Mouse (Mus musculus): ENCODE measurements around the gene Stk39. TPM values are rescaled to one million over a fixed set of nuclear protein-coding genes. Genes with fewer than 3 reads are reported as not detected.

Gene Stk39
- polyA plus RNA-seq, 1 experiment from 2014 or later, result 39.0 TPM

DNA sequence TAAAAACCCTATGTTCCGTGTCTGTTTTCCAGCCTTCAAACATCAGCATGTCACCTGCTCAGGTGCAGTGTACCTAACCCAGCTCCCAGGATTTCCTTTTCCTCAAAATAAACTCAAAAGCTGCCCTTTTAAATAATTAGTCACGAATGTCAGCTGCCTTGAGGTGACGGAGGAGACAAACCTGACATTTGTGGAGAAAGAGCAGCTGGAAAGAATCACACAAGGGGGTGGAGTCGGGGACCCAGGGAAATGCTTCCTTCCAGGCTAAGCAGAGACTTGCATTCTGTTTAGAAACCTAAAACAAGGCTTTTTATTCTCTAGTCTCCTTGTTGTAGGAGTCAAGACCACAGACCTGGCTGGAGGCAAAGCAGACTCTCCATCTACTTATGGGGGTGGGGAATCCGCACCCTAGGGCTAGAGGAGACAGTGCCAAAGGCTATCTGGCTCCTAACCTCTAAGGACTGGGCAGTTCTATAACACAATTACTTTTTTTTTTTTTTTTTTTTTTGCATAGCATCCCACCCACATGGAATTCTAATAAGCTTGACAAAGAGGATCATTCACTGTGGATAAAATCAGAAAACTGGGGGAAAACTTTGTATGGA, 29.9 kb downstream of the Stk39 start:
- Histone ChIP-seq H3K4me2 (ENCODE audit: low read length) (no peak overlapping the region), H3K36me3 (ENCODE audit: control insufficient read depth, insufficient read depth, low read length) (no peaks in the 10 kb centered on the region), H3K9me3 (ENCODE audit: control insufficient read depth, low read length) (no peaks in the 10 kb centered on the region), H3K27me3 (ENCODE audit: control insufficient read depth, insufficient read depth, low read length) (no peaks in the 10 kb centered on the region), H3K4me1 (ENCODE audit: control insufficient read depth, insufficient read depth, low read length) (no peaks in the 10 kb centered on the region), H3K9ac (replicated peaks; ENCODE audit: low read length) (no peak overlapping the region), H3K27ac (replicated peaks; ENCODE audit: low read depth, low read length) (no peak overlapping the region), H3K4me3 (replicated peaks; ENCODE audit: low read depth, low read length) (no peak overlapping the region)
- 62% methylated on average over 5 of the region's 5 CpGs for WGBS
- no peak for ATAC-seq (ENCODE audit: low FRiP score, low TSS enrichment)
- DNase-seq, result no peak

DNA sequence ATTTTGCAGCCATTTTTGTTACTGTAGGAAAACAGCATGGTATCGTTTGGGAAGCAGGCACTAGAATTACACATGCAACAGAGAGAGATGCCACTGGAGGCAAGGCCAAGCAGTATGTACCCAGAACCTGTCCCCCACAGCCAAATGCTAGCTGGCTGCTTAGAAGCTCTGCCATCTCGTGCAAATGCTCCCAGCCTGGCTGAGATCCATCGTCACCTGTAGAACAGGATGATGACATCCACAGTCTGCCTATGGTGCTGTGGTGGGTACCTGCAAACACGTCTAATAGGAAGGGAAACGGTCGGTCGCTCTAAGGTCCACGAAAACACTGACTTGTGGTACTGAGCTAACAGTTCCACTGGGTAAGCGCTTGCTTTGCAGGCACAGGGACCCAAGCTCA, 32.5 kb downstream of the Stk39 start:
- ATAC-seq (ENCODE audit: low FRiP score, low TSS enrichment) (no peak), DNase-seq (no peak)
- WGBS, result 95% methylated on average over 9 of the region's 9 CpGs
- Histone ChIP-seq H3K27me3 (ENCODE audit: control insufficient read depth, insufficient read depth, low read length) (no peaks in the 10 kb centered on the region), H3K9me3 (ENCODE audit: control insufficient read depth, low read length) (no peaks in the 10 kb centered on the region), H3K36me3 (ENCODE audit: control insufficient read depth, insufficient read depth, low read length) (no peaks in the 10 kb centered on the region), H3K4me2 (ENCODE audit: low read length) (no peak overlapping the region), H3K4me3 (replicated peaks; ENCODE audit: low read depth, low read length) (no peak overlapping the region), H3K27ac (replicated peaks; ENCODE audit: low read depth, low read length) (no peak overlapping the region), H3K4me1 (ENCODE audit: control insufficient read depth, insufficient read depth, low read length) (peaks cover 12% of the 10 kb centered on the region; the same call in 1 of the 2 replicates), H3K9ac (replicated peaks; ENCODE audit: low read length) (no peak overlapping the region)

GRCm38 (mm10) chr2:68437920-68438319, 34.1 kb downstream of the Stk39 start:
- Histone ChIP-seq H3K9ac (replicated peaks; ENCODE audit: low read length) (no peak overlapping the region), H3K9me3 (ENCODE audit: control insufficient read depth, low read length) (no peaks in the 10 kb centered on the region), H3K4me1 (ENCODE audit: control insufficient read depth, insufficient read depth, low read length) (peaks cover 14% of the 10 kb centered on the region; the same call in 1 of the 2 replicates), H3K27ac (replicated peaks; ENCODE audit: low read depth, low read length) (no peak overlapping the region), H3K4me2 (ENCODE audit: low read length) (no peak overlapping the region), H3K27me3 (ENCODE audit: control insufficient read depth, insufficient read depth, low read length) (no peaks in the 10 kb centered on the region), H3K36me3 (ENCODE audit: control insufficient read depth, insufficient read depth, low read length) (no peaks in the 10 kb centered on the region), H3K4me3 (replicated peaks; ENCODE audit: low read depth, low read length) (no peak overlapping the region)
- ATAC-seq (ENCODE audit: low FRiP score, low TSS enrichment), result no peak
- WGBS, result 80% methylated on average over 5 of the region's 5 CpGs
- DNase-seq, result no peak

GRCm38 (mm10) chr2:68437216-68437615, 34.9 kb downstream of the Stk39 start:
- ATAC-seq (ENCODE audit: low FRiP score, low TSS enrichment) (no peak), DNase-seq (no peak)
- 92% methylated on average over 7 of the region's 7 CpGs for WGBS
- Histone ChIP-seq H3K27me3 (ENCODE audit: control insufficient read depth, insufficient read depth, low read length) (no peaks in the 10 kb centered on the region), H3K36me3 (ENCODE audit: control insufficient read depth, insufficient read depth, low read length) (no peaks in the 10 kb centered on the region), H3K4me1 (ENCODE audit: control insufficient read depth, insufficient read depth, low read length) (peaks cover 14% of the 10 kb centered on the region; the same call in 1 of the 2 replicates), H3K27ac (replicated peaks; ENCODE audit: low read depth, low read length) (no peak overlapping the region), H3K4me3 (replicated peaks; ENCODE audit: low read depth, low read length) (no peak overlapping the region), H3K9me3 (ENCODE audit: control insufficient read depth, low read length) (no peaks in the 10 kb centered on the region), H3K4me2 (ENCODE audit: low read length) (no peak overlapping the region), H3K9ac (replicated peaks; ENCODE audit: low read length) (no peak overlapping the region)

GRCm38 (mm10) chr2:68436305-68436704, 35.8 kb downstream of the Stk39 start:
- no peak overlapping the region for H3K27ac ChIP-seq (replicated peaks; ENCODE audit: low read depth, low read length)
- 68% methylated on average over 10 of the region's 10 CpGs for WGBS
- ATAC-seq (ENCODE audit: low FRiP score, low TSS enrichment) (no peak), DNase-seq (no peak)
- H3K27me3 ChIP-seq (ENCODE audit: control insufficient read depth, insufficient read depth, low read length), result no peaks in the 10 kb centered on the region
- no peak overlapping the region for H3K9ac ChIP-seq (replicated peaks; ENCODE audit: low read length)
- H3K4me3 ChIP-seq (replicated peaks; ENCODE audit: low read depth, low read length), result no peak overlapping the region
- H3K4me2 ChIP-seq (ENCODE audit: low read length), result peak overlapping the region; percentile 2; the same call in 1 of the 2 replicates
- peaks cover 14% of the 10 kb centered on the region; the same call in 1 of the 2 replicates for H3K4me1 ChIP-seq (ENCODE audit: control insufficient read depth, insufficient read depth, low read length)
- H3K9me3 ChIP-seq (ENCODE audit: control insufficient read depth, low read length), result no peaks in the 10 kb centered on the region
- no peaks in the 10 kb centered on the region for H3K36me3 ChIP-seq (ENCODE audit: control insufficient read depth, insufficient read depth, low read length)

DNA sequence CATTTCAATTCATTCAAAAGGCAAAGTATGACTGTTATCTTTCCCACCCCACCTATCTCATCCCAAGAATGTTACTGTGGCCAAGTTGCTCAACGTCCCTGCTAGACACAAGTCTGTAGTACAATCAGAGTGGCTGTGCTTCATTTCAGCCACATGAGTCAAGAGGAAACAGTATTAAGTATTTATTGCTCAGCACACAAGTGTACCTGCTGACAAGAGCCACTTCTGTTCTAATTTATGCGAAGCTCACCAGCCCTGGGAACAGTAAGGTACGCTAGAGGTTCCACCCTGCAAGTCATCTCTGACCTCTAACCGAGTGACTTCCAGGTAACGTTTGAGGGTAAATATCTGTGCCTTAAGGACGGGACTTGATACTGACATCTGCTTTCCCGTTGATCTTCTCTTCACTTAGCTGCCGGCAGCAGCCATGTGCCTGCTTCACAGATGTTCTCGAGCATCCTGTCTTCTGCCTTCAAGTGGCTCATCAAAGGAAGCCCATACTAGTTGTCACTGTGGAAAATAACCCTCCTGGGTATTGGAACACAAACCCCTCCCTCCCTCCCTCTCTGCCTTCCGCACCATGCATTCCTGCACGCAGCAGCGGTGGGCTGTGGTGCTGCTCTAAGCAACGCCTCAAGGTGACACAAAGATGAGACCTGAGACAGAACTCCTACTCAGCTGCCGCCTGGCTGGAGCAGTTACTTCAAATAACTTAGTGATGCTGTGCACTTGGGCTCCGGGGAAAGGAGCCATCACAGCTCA, 36.4 kb downstream of the Stk39 start:
- peak; percentile 35 for DNase-seq
- no peak overlapping the region for H3K9ac ChIP-seq (replicated peaks; ENCODE audit: low read length)
- H3K4me3 ChIP-seq (replicated peaks; ENCODE audit: low read depth, low read length), result no peak overlapping the region
- WGBS, result 36% methylated on average over 15 of the region's 15 CpGs
- no peak overlapping the region for H3K27ac ChIP-seq (replicated peaks; ENCODE audit: low read depth, low read length)
- no peaks in the 10 kb centered on the region for H3K36me3 ChIP-seq (ENCODE audit: control insufficient read depth, insufficient read depth, low read length)
- H3K27me3 ChIP-seq (ENCODE audit: control insufficient read depth, insufficient read depth, low read length), result no peaks in the 10 kb centered on the region
- peaks cover 14% of the 10 kb centered on the region; the same call in 1 of the 2 replicates for H3K4me1 ChIP-seq (ENCODE audit: control insufficient read depth, insufficient read depth, low read length)
- no peaks in the 10 kb centered on the region for H3K9me3 ChIP-seq (ENCODE audit: control insufficient read depth, low read length)
- peak overlapping the region; percentile 2; the same call in 1 of the 2 replicates for H3K4me2 ChIP-seq (ENCODE audit: low read length)
- peak; percentile 28; the same call in 1 of the 2 replicates for ATAC-seq (ENCODE audit: low FRiP score, low TSS enrichment)

DNA sequence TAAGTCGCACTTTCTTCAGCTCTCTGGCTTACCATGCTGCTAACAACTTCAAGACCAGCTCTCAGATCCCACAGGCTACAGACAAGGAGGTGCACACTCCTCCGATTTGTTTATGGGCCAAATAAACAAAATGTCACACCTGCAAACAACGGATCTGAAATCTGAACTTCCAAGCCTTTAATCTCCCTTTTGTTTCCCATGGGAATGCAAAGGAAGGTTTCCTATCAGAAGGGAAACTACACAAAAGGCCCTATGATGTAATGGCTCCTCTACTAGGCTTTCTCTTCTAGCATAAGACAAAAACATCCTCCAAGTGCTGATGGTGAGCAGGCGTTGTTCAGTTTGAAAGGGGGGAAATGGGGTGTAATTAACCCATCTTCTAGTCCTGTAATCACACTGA, 37.1 kb downstream of the Stk39 start:
- no peaks in the 10 kb centered on the region for H3K36me3 ChIP-seq (ENCODE audit: control insufficient read depth, insufficient read depth, low read length)
- H3K4me2 ChIP-seq (ENCODE audit: low read length), result no peak overlapping the region
- no peak overlapping the region for H3K9ac ChIP-seq (replicated peaks; ENCODE audit: low read length)
- DNase-seq (no peak), ATAC-seq (ENCODE audit: low FRiP score, low TSS enrichment) (no peak)
- H3K4me1 ChIP-seq (ENCODE audit: control insufficient read depth, insufficient read depth, low read length), result peaks cover 14% of the 10 kb centered on the region; the same call in 1 of the 2 replicates
- no peaks in the 10 kb centered on the region for H3K9me3 ChIP-seq (ENCODE audit: control insufficient read depth, low read length)
- H3K4me3 ChIP-seq (replicated peaks; ENCODE audit: low read depth, low read length), result no peak overlapping the region
- WGBS, result 21% methylated on average over 4 of the region's 4 CpGs
- no peaks in the 10 kb centered on the region for H3K27me3 ChIP-seq (ENCODE audit: control insufficient read depth, insufficient read depth, low read length)
- H3K27ac ChIP-seq (replicated peaks; ENCODE audit: low read depth, low read length), result no peak overlapping the region

GRCm38 (mm10) chr2:68434576-68434975, 37.5 kb downstream of the Stk39 start:
- Histone ChIP-seq H3K4me3 (replicated peaks; ENCODE audit: low read depth, low read length) (no peak overlapping the region), H3K27ac (replicated peaks; ENCODE audit: low read depth, low read length) (no peak overlapping the region), H3K27me3 (ENCODE audit: control insufficient read depth, insufficient read depth, low read length) (no peaks in the 10 kb centered on the region), H3K4me1 (ENCODE audit: control insufficient read depth, insufficient read depth, low read length) (peaks cover 14% of the 10 kb centered on the region; the same call in 1 of the 2 replicates), H3K4me2 (ENCODE audit: low read length) (no peak overlapping the region), H3K36me3 (ENCODE audit: control insufficient read depth, insufficient read depth, low read length) (no peaks in the 10 kb centered on the region), H3K9ac (replicated peaks; ENCODE audit: low read length) (no peak overlapping the region), H3K9me3 (ENCODE audit: control insufficient read depth, low read length) (no peaks in the 10 kb centered on the region)
- ATAC-seq (ENCODE audit: low FRiP score, low TSS enrichment), result no peak
- 37% methylated on average over 5 of the region's 5 CpGs for WGBS
- peak; percentile 29 for DNase-seq

Data from midbrain, embryonic 14.5 days (tissue).